Comparison of ENCODE assay signal across 8 mouse cellular contexts in genomic region chr5:28093874-28094273, GRCm38 (mm10). TPM values are rescaled to one million over a fixed set of nuclear protein-coding genes. Genes with fewer than 3 reads are reported as not detected.
A peak's percentile ranks its signal among the peaks of the same experiment; 100 is the strongest.
DNase-seq lines count a peak whose midpoint lies in the region; ATAC-seq and TF ChIP-seq lines count a peak whose summit lies in the region.
"Had no signal": no experiment of that assay in that cellular context is flagged by ENCODE, and none has a peak within 500 bp of the region (broad histone marks: within the 10 kb centered on the region; RNA-seq: fewer than 3 reads in every experiment).

No protein-coding gene starts in this region.

- no peaks in the 10 kb centered on the region for H3K36me3 ChIP-seq in limb, embryonic 14.5 days (ENCODE audit: control insufficient read depth, insufficient read depth, low read length)

- no peak overlapping the region for H3K9ac ChIP-seq in limb, embryonic 14.5 days (ENCODE audit: low read depth, low read length, severe bottlenecking)

- H3K27ac ChIP-seq in limb, embryonic 14.5 days (replicated peaks; ENCODE audit: low read depth, low read length): no peak overlapping the region

- no peak for ATAC-seq in limb, embryonic 14.5 days (ENCODE audit: low FRiP score, low read depth)
- ATAC-seq in monocyte, adult 5-6 weeks (replicated peaks; ENCODE audit: insufficient number of reproducible peaks, low FRiP score, low TSS enrichment, poor library complexity, severe bottlenecking): 0 out of 2 replicates have a peak, but pooled peaks have one; percentile 38

- no peak overlapping the region for H3K4me2 ChIP-seq in limb, embryonic 14.5 days (replicated peaks; ENCODE audit: low read depth, low read length, severe bottlenecking)

- no peak overlapping the region for H3K4me3 ChIP-seq in limb, embryonic 14.5 days (replicated peaks; ENCODE audit: low read length)
- H3K4me3 ChIP-seq: myocyte had no signal

- H3K27me3 ChIP-seq in limb, embryonic 14.5 days (ENCODE audit: control insufficient read depth, insufficient read depth, low read length): no peaks in the 10 kb centered on the region

- no peak for TF ChIP-seq POLR2A in limb, embryonic 14.5 days (IDR thresholded peaks at IDR 0.05; ENCODE audit: borderline replicate concordance, extremely low read depth, insufficient read depth, insufficient read length)

- H3K9me3 ChIP-seq in limb, embryonic 14.5 days (ENCODE audit: control insufficient read depth, low read length): no peaks in the 10 kb centered on the region

- WGBS in limb, embryonic 14.5 days: 23% methylated on average over 4 of the region's 4 CpGs

- H3K4me1 ChIP-seq in limb, embryonic 14.5 days (ENCODE audit: control insufficient read depth, insufficient read depth, low read length): no peaks in the 10 kb centered on the region

- peak; percentile 78 for DNase-seq in adrenal gland, adult 2 months
- DNase-seq in embryo, embryonic 10 days (ENCODE audit: low spot score): peak; percentile 86
- peak; percentile 72 to 82 for DNase-seq in gastrocnemius, postnatal 4 days (ENCODE audit: low spot score in 2 of 2)
- peak; percentile 39 to 82 for DNase-seq in kidney, adult 8-10 months
- DNase-seq in limb, embryonic 14.5 days (ENCODE audit: low spot score): peak; percentile 54
- DNase-seq in spleen, postnatal 36 days (ENCODE audit: low spot score in 2 of 2): peak; percentile 30 to 40

RNA-seq across cellular contexts. Expression of gene Insig1, which starts 22.7 kb away (rescaled TPM):
- 100 to 1,000 TPM; 113 to 210 TPM for total RNA-seq in adrenal gland, adult 2 months (2021)
- 417 and 423 TPM in 2 replicates for polyA plus RNA-seq in adrenal gland, adult 2 months (2012; rRNA removed)
- 10 to 100 TPM; 42.4 to 51.0 TPM for total RNA-seq in gastrocnemius, postnatal 4 days (2021)
- polyA plus RNA-seq in limb, embryonic 14.5 days (2012; rRNA removed): 48.7 and 54.9 TPM in 2 replicates
- 47.4 and 61.6 TPM in 2 replicates for polyA plus RNA-seq in limb, embryonic 14.5 days (2014; fragmentation: Nextera tagmentation; extraction: Ambion mirVana)
- 80.0 to 111 TPM (median 92.3 TPM) in 3 replicates for total RNA-seq in monocyte, adult 5-6 weeks (2017)

Comparison
In these comparisons a context has a peak if more than half of its experiments do, and no peak if none do; other contexts are left out.
1. DNase-seq: peak in every context shown above with its lines; median percentile 86 in embryo, embryonic 10 days; 78 in adrenal gland, adult 2 months; 77 in gastrocnemius, postnatal 4 days; 60 in kidney, adult 8-10 months; 54 in limb, embryonic 14.5 days; 35 in spleen, postnatal 36 days.